Mouse (Mus musculus) CD4-positive, CD25-positive, alpha-beta regulatory T cell, adult 4 months (primary cell): ENCODE measurements around the gene Uckl1. TPM values are rescaled to one million over a fixed set of nuclear protein-coding genes. Genes with fewer than 3 reads are reported as not detected.

ENCODE experiments used
- polyA plus RNA-seq, 2 experiments: library from polyadenylated mRNA; unstranded; fragments of 100-300 nt; shearing (Covaris generic); gene quantifications; one replicate each; pipeline ENCODE4 v1.2.1; 2017

Uckl1 gene
- polyA plus RNA-seq, 2 experiments from 2014 or later, result 178 to 280 TPM

Other genes with a start within 250 kb of the Uckl1 start
- 10 to 100 TPM; 16.4 to 23.4 TPM for gene Zgpat, start 220.0 kb downstream of the Uckl1 start, polyA plus RNA-seq
- 10 to 100 TPM; 67.6 to 76.2 TPM for gene Arfrp1, start 219.5 kb downstream of the Uckl1 start, polyA plus RNA-seq
- gene Lime1, start 204.8 kb downstream of the Uckl1 start, polyA plus RNA-seq, result 100 to 1,000 TPM; 302 to 371 TPM
- gene Zbtb46, start 125.5 kb downstream of the Uckl1 start, polyA plus RNA-seq, result 1 to 10 TPM; 3.4 to 4.3 TPM
- gene Abhd16b, start 91.7 kb downstream of the Uckl1 start, polyA plus RNA-seq, result not detected
- 100 to 1,000 TPM; 108 to 109 TPM for gene Tpd52l2, start 87.8 kb downstream of the Uckl1 start, polyA plus RNA-seq
- gene Dnajc5, start 64.4 kb downstream of the Uckl1 start, polyA plus RNA-seq, result 10 to 100 TPM; 39.4 to 46.7 TPM
- 100 to 1,000 TPM in 1 of 2 experiments, 10 to 100 TPM in 1; 86.8 to 115 TPM for gene Prpf6, start 7.0 kb upstream of the Uckl1 start, polyA plus RNA-seq
- gene Zfp512b, start 7.9 kb upstream of the Uckl1 start, polyA plus RNA-seq, result 10 to 100 TPM; 19.0 to 45.0 TPM
- gene Samd10, start 14.3 kb upstream of the Uckl1 start, polyA plus RNA-seq, result 1 to 10 TPM; 5.9 to 7.1 TPM
- gene Gm29797, start 72.1 kb upstream of the Uckl1 start, polyA plus RNA-seq, result not detected
- gene Sox18, start 86.7 kb upstream of the Uckl1 start, polyA plus RNA-seq, result not detected
- gene Tcea2, start 95.4 kb upstream of the Uckl1 start, polyA plus RNA-seq, result 10 to 100 TPM; 14.3 to 16.0 TPM
- 100 to 1,000 TPM; 174 to 198 TPM for gene Rgs19, start 109.1 kb upstream of the Uckl1 start, polyA plus RNA-seq
- gene Lkaaear1, start 113.5 kb upstream of the Uckl1 start, polyA plus RNA-seq, result not detected
- not detected for gene Oprl1, start 130.1 kb upstream of the Uckl1 start, polyA plus RNA-seq
- gene Myt1, start 178.4 kb upstream of the Uckl1 start, polyA plus RNA-seq, result not detected